ENCODE assay signal across 8 mouse cellular contexts in genomic region chr7:83201768-83202493, GRCm38 (mm10).
DNase-seq lines count a peak whose midpoint lies in the region; ATAC-seq and TF ChIP-seq lines count a peak whose summit lies in the region.

No protein-coding gene starts in this region.

- DNase-seq in CD4-positive, CD25-positive, alpha-beta regulatory T cell, adult 2 months (ENCODE audit: low read depth, low spot score): peak; percentile 40
- DNase-seq in embryo, embryonic 11 days: peak; percentile 80
- DNase-seq in kidney, adult 2 months: peak; percentile 89
- peak; percentile 56 to 62 for DNase-seq in left cerebral cortex, postnatal 36 days (ENCODE audit: low spot score in 2 of 2)

- 10% methylated on average over 11 of the region's 11 CpGs for WGBS in kidney, adult 2 months
- WGBS in midbrain, embryonic 16.5 days: 2% methylated on average over 11 of the region's 11 CpGs
- WGBS in stomach, embryonic 16.5 days: 8% methylated on average over 11 of the region's 11 CpGs

- H3K4me1 ChIP-seq in kidney, adult 2 months (ENCODE audit: control insufficient read depth, insufficient read depth, low read length): peaks cover 4% of the 10 kb centered on the region; the same call in 1 of the 2 replicates
- H3K4me1 ChIP-seq in midbrain, embryonic 16.5 days (ENCODE audit: control insufficient read depth, insufficient read depth, low read length): peaks cover 48% of the 10 kb centered on the region
- peaks cover 11% of the 10 kb centered on the region for H3K4me1 ChIP-seq in stomach, embryonic 16.5 days (ENCODE audit: control insufficient read depth, insufficient read depth, low read length)

- H3K4me3 ChIP-seq in kidney, adult 2 months (ENCODE audit: insufficient read depth, low read depth, low read length): no peak overlapping the region
- peak overlapping the region; percentile 24; the same call in 1 of the 2 replicates for H3K4me3 ChIP-seq in midbrain, embryonic 16.5 days (ENCODE audit: low read depth, low read length)
- peak overlapping the region; percentile 10; the same call in 1 of the 2 replicates for H3K4me3 ChIP-seq in stomach, embryonic 16.5 days (replicated peaks; ENCODE audit: low read length)

- H3K27me3 ChIP-seq in kidney, adult 2 months (replicated peaks; ENCODE audit: control insufficient read depth, insufficient read depth, low read length): no peaks in the 10 kb centered on the region
- no peaks in the 10 kb centered on the region for H3K27me3 ChIP-seq in midbrain, embryonic 16.5 days (ENCODE audit: control insufficient read depth, insufficient read depth, low read depth, low read length)
- no peaks in the 10 kb centered on the region for H3K27me3 ChIP-seq in stomach, embryonic 16.5 days (ENCODE audit: control insufficient read depth, insufficient read depth, low read length)

- peak; percentile 38; the same call in 1 of the 2 replicates for TF ChIP-seq CTCF in kidney, adult 2 months (conservative IDR thresholded peaks at IDR 0.05; ENCODE audit: insufficient read depth, insufficient read length, low read depth, low read length)

- no peaks in the 10 kb centered on the region for H3K9me3 ChIP-seq in midbrain, embryonic 16.5 days (replicated peaks; ENCODE audit: control insufficient read depth, low read length, poor library complexity, severe bottlenecking)
- no peaks in the 10 kb centered on the region for H3K9me3 ChIP-seq in stomach, embryonic 16.5 days (replicated peaks; ENCODE audit: control insufficient read depth, low read length)

- H3K4me2 ChIP-seq in midbrain, embryonic 16.5 days (ENCODE audit: low read length): peak overlapping the region; percentile 59
- peak overlapping the region; percentile 41 for H3K4me2 ChIP-seq in stomach, embryonic 16.5 days (ENCODE audit: low read depth, low read length)

- no peak overlapping the region for H3K27ac ChIP-seq in kidney, adult 2 months (ENCODE audit: insufficient read depth, low read depth, low read length)
- peak overlapping the region; percentile 91 for H3K27ac ChIP-seq in midbrain, embryonic 16.5 days (ENCODE audit: low read length)
- peak overlapping the region; percentile 44 for H3K27ac ChIP-seq in stomach, embryonic 16.5 days (ENCODE audit: low read length)

- no peak for ATAC-seq in CD4-positive, CD25-positive, alpha-beta regulatory T cell, adult 4 months
- peak; percentile 35 for ATAC-seq in granulocyte monocyte progenitor cell, adult 5-6 weeks (replicated peaks; ENCODE audit: poor library complexity, severe bottlenecking)
- peak; percentile 89 for ATAC-seq in midbrain, embryonic 16.5 days
- ATAC-seq in stomach, embryonic 16.5 days (ENCODE audit: insufficient read depth, low FRiP score): peak; percentile 67

- intact Hi-C loops in left cerebral cortex, postnatal 36 days (cut with DNase I): loop anchor here (10.0 kb wide), 3 partner anchors 283 to 343 kb away; partner anchors contain the start of gene Mex3b

- H3K36me3 ChIP-seq in kidney, adult 2 months (ENCODE audit: control insufficient read depth, insufficient read depth, low read length): no peaks in the 10 kb centered on the region
- no peaks in the 10 kb centered on the region for H3K36me3 ChIP-seq in midbrain, embryonic 16.5 days (ENCODE audit: control insufficient read depth, insufficient read depth, low read length)
- no peaks in the 10 kb centered on the region for H3K36me3 ChIP-seq in stomach, embryonic 16.5 days (ENCODE audit: control insufficient read depth, insufficient read depth, low read length)

- TF ChIP-seq POLR2A in kidney, adult 2 months (IDR thresholded peaks at IDR 0.05; ENCODE audit: low read depth, low read length): no peak

- peak overlapping the region; percentile 63 for H3K9ac ChIP-seq in midbrain, embryonic 16.5 days (ENCODE audit: low read depth, low read length)
- peak overlapping the region; percentile 40; the same call in 1 of the 2 replicates for H3K9ac ChIP-seq in stomach, embryonic 16.5 days (ENCODE audit: low read length)
